Mouse (Mus musculus) bone marrow macrophage, adult 2 months (primary cell): Measurements from ENCODE around the gene Nt5e.

Experiments
- CTCF ChIP-seq: IDR thresholded peaks from 2 replicates; pipeline ENCODE4 v1.5.1; 2012; ENCODE audit warnings: low read depth, mild to moderate bottlenecking, low read length, moderate library complexity
- POLR2A ChIP-seq: IDR thresholded peaks from 2 replicates; pipeline ENCODE4 v1.6.1; 2012; ENCODE audit warnings: mild to moderate bottlenecking, low read depth, low read length, borderline replicate concordance

- TF ChIP-seq POLR2A (no peak), CTCF (no peak)
These were observed 31.2 kb upstream of the Nt5e start for GRCm38 (mm10) chr9:88295798-88296197.
